Mouse (Mus musculus): ENCODE measurements at regions not wholly inside any gene's neighbourhood (a gene's known extent, or its start where the extent isn't known, plus 50 kb on each side); places are given as distances from the start of the nearest gene placed in this dataset.

DNA sequence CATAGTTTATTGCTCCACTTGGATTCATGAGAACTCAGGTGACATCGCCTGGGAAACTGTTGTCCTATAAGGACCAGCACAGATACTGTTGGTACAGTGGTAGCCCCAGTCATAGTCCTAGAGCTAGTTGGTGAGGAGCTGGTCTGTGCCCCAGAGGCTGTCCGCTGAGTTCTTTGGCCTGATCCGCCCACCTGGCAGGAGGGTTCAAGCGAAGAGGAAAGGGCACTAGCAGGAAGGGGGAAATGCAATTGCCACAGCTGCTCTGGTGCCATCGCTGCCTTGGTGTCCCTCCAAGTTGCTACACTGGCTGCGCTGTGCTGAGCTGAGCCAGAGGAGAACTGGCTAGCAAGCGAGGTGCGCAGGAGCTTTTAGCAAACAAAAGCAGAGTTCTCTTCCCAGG is 53.2 kb upstream of the Cldn24 start:
- TF ChIP-seq POLR2A (IDR thresholded peaks at IDR 0.05; ENCODE audit: low read depth, low read length) (no peak), CTCF (IDR thresholded peaks at IDR 0.05; ENCODE audit: extremely low read depth, insufficient read length, insufficient replicate concordance, low read depth, low read length) (no peak)

Data from small intestine, adult 2 months (tissue).